8 mouse cellular contexts compared by ENCODE assay signal in genomic region chr8:94838600-94838999, GRCm38 (mm10). TPM values are rescaled to one million over a fixed set of nuclear protein-coding genes. Genes with fewer than 3 reads are reported as not detected.
DNase-seq lines count a peak whose midpoint lies in the region; ATAC-seq and TF ChIP-seq lines count a peak whose summit lies in the region.

No protein-coding gene starts in this region.

- peak overlapping the region; percentile 84 for H3K4me3 ChIP-seq in C2C12 (ENCODE audit: insufficient read depth, poor library complexity, severe bottlenecking)
- H3K4me3 ChIP-seq in hindbrain, embryonic 15.5 days = peak overlapping the region; percentile 95
- H3K4me3 ChIP-seq in megakaryocyte, embryonic 14.5 days (replicated peaks) = peak overlapping the region; percentile 98
- peak overlapping the region; percentile 96 for H3K4me3 ChIP-seq in stomach, embryonic 14.5 days (ENCODE audit: low read depth, low read length)

- H3K27me3 ChIP-seq in C2C12 (ENCODE audit: control insufficient read depth, insufficient read depth, insufficient read length) = no peaks in the 10 kb centered on the region
- no peaks in the 10 kb centered on the region for H3K27me3 ChIP-seq in hindbrain, embryonic 15.5 days
- no peaks in the 10 kb centered on the region for H3K27me3 ChIP-seq in megakaryocyte, embryonic 14.5 days (replicated peaks)
- no peaks in the 10 kb centered on the region for H3K27me3 ChIP-seq in stomach, embryonic 14.5 days (ENCODE audit: control insufficient read depth, insufficient read depth, low read length)

- intact Hi-C loops in left cerebral cortex, postnatal 25 days (cut with DNase I) = no loop called here

- no peaks in the 10 kb centered on the region for H3K36me3 ChIP-seq in C2C12 (ENCODE audit: control insufficient read depth, insufficient read depth)
- H3K36me3 ChIP-seq in hindbrain, embryonic 15.5 days = no peaks in the 10 kb centered on the region
- H3K36me3 ChIP-seq in megakaryocyte, embryonic 14.5 days (replicated peaks; ENCODE audit: low read length) = peaks cover 21% of the 10 kb centered on the region
- no peaks in the 10 kb centered on the region for H3K36me3 ChIP-seq in stomach, embryonic 14.5 days (ENCODE audit: control insufficient read depth, insufficient read depth, low read length)

- peak; percentile 83 to 84 for DNase-seq in cerebellum, postnatal 36 days
- DNase-seq in gastrocnemius, adult 8-10 months (ENCODE audit: low spot score in 2 of 2) = peak; percentile 79 to 85
- DNase-seq in left cerebral cortex, postnatal 25 days (ENCODE audit: low spot score in 2 of 2) = peak; percentile 79 to 80

- H3K79me2 ChIP-seq in C2C12 (ENCODE audit: control insufficient read depth, insufficient read depth) = peaks cover 48% of the 10 kb centered on the region

- peaks cover 18% of the 10 kb centered on the region for H3K4me1 ChIP-seq in hindbrain, embryonic 15.5 days (replicated peaks)
- H3K4me1 ChIP-seq in megakaryocyte, embryonic 14.5 days = peaks cover 21% of the 10 kb centered on the region
- peaks cover 13% of the 10 kb centered on the region; the same call in 1 of the 2 replicates for H3K4me1 ChIP-seq in stomach, embryonic 14.5 days (ENCODE audit: control insufficient read depth, insufficient read depth, low read length)

- H3ac ChIP-seq in C2C12 (ENCODE audit: control insufficient read depth, insufficient read length, low read depth) = peak overlapping the region; percentile 87

- peak overlapping the region; percentile 89 for H3K9ac ChIP-seq in hindbrain, embryonic 15.5 days
- peak overlapping the region; percentile 94 for H3K9ac ChIP-seq in stomach, embryonic 14.5 days (replicated peaks; ENCODE audit: low read depth, low read length)

- no peak for TF ChIP-seq CTCF in C2C12 (IDR thresholded peaks at IDR 0.05; ENCODE audit: control insufficient read depth, insufficient read depth, insufficient read length)

- peak overlapping the region; percentile 95 for H3K27ac ChIP-seq in hindbrain, embryonic 15.5 days (replicated peaks)
- H3K27ac ChIP-seq in stomach, embryonic 14.5 days (ENCODE audit: low read length) = peak overlapping the region; percentile 85

- 0% methylated on average over 24 of the region's 24 CpGs for WGBS in hindbrain, embryonic 15.5 days
- WGBS in stomach, embryonic 14.5 days = under 1% methylated on average over 24 of the region's 24 CpGs

- H3K79me3 ChIP-seq in C2C12 (ENCODE audit: low read depth) = peaks cover 30% of the 10 kb centered on the region

- H3K9me3 ChIP-seq in hindbrain, embryonic 15.5 days = no peaks in the 10 kb centered on the region
- no peaks in the 10 kb centered on the region for H3K9me3 ChIP-seq in megakaryocyte, embryonic 14.5 days
- no peaks in the 10 kb centered on the region for H3K9me3 ChIP-seq in stomach, embryonic 14.5 days (ENCODE audit: control insufficient read depth, low read depth, low read length)

- peak; percentile 45 for ATAC-seq in activated CD4-positive, CD25-positive, alpha-beta regulatory T cell, adult 4 months
- ATAC-seq in hindbrain, embryonic 15.5 days (ENCODE audit: low FRiP score, low read depth) = peak; percentile 49
- ATAC-seq in stomach, embryonic 14.5 days (ENCODE audit: insufficient number of reproducible peaks, insufficient read depth, low FRiP score, low read depth) = peak; percentile 62; the same call in 1 of the 2 replicates

- peak overlapping the region; percentile 80 for H3K4me2 ChIP-seq in hindbrain, embryonic 15.5 days
- H3K4me2 ChIP-seq in stomach, embryonic 14.5 days (replicated peaks; ENCODE audit: low read depth, low read length) = peak overlapping the region; percentile 69

TF ChIP-seq in C2C12, 6 proteins besides CTCF, POLR2A, EP300 and RAD21:
- no peak for TF ChIP-seq MYOG (IDR thresholded peaks at IDR 0.05; ENCODE audit: control insufficient read depth, extremely low read depth, insufficient read length)
- peak; percentile 23 for TF ChIP-seq CEBPB (IDR thresholded peaks at IDR 0.05; ENCODE audit: low read depth)
- TF ChIP-seq USF1 (IDR thresholded peaks at IDR 0.05; ENCODE audit: low read depth) = no peak

RNA-seq across cellular contexts. Expression of gene Ciapin1, which starts 0.4 kb away (rescaled TPM):
- 115 TPM for polyA plus RNA-seq in C2C12 (2012; fragmentation: generic; extraction: Trizol)
- polyA plus RNA-seq in activated CD4-positive, CD25-positive, alpha-beta regulatory T cell, adult 4 months (2017; shearing (Covaris generic)) = 100 to 1,000 TPM in 1 of 2 experiments, 10 to 100 TPM in 1; 93.7 to 120 TPM
- 10 to 100 TPM; 25.4 to 55.4 (median 29.0) TPM for total RNA-seq in gastrocnemius, adult 8-10 months (2022)
- polyA plus RNA-seq in hindbrain, embryonic 15.5 days (2015; fragmentation: Nextera tagmentation; extraction: Ambion mirVana) = 194 and 197 TPM in 2 replicates
- total RNA-seq in left cerebral cortex, postnatal 25 days (2021) = 10 to 100 TPM; 67.9 to 74.1 TPM
- polyA plus RNA-seq in megakaryocyte, embryonic 14.5 days (2012; ENCODE audit: insufficient read depth, low replicate concordance) = 404 and 666 TPM in 2 replicates
- polyA plus RNA-seq in stomach, embryonic 14.5 days (2014; fragmentation: Nextera tagmentation; extraction: Ambion mirVana) = 90.0 and 96.2 TPM in 2 replicates

RNA-seq across cellular contexts. Expression of gene Coq9, which starts 0.5 kb away (rescaled TPM):
- 44.0 TPM for polyA plus RNA-seq in C2C12 (2012; fragmentation: generic; extraction: Trizol)
- polyA plus RNA-seq in activated CD4-positive, CD25-positive, alpha-beta regulatory T cell, adult 4 months (2017; shearing (Covaris generic)) = 10 to 100 TPM; 34.1 to 40.2 TPM
- total RNA-seq in gastrocnemius, adult 8-10 months (2022) = 100 to 1,000 TPM; 372 to 412 (median 383) TPM
- polyA plus RNA-seq in hindbrain, embryonic 15.5 days (2015; fragmentation: Nextera tagmentation; extraction: Ambion mirVana) = 57.6 and 59.6 TPM in 2 replicates
- 10 to 100 TPM; 82.4 to 94.4 TPM for total RNA-seq in left cerebral cortex, postnatal 25 days (2021)
- 62.7 and 175 TPM in 2 replicates for polyA plus RNA-seq in megakaryocyte, embryonic 14.5 days (2012; ENCODE audit: insufficient read depth, low replicate concordance)
- polyA plus RNA-seq in stomach, embryonic 14.5 days (2014; fragmentation: Nextera tagmentation; extraction: Ambion mirVana) = 73.2 and 80.4 TPM in 2 replicates

RNA-seq across cellular contexts. Expression of gene Polr2c, which starts 18.6 kb away (rescaled TPM):
- 124 TPM for polyA plus RNA-seq in C2C12 (2012; fragmentation: generic; extraction: Trizol)
- 100 to 1,000 TPM in 1 of 2 experiments, 10 to 100 TPM in 1; 89.2 to 117 TPM for polyA plus RNA-seq in activated CD4-positive, CD25-positive, alpha-beta regulatory T cell, adult 4 months (2017; shearing (Covaris generic))
- total RNA-seq in gastrocnemius, adult 8-10 months (2022) = 10 to 100 TPM; 52.3 to 61.1 (median 56.1) TPM
- 111 TPM in 2 replicates for polyA plus RNA-seq in hindbrain, embryonic 15.5 days (2015; fragmentation: Nextera tagmentation; extraction: Ambion mirVana)
- total RNA-seq in left cerebral cortex, postnatal 25 days (2021) = 10 to 100 TPM; 67.4 to 76.6 TPM
- polyA plus RNA-seq in megakaryocyte, embryonic 14.5 days (2012; ENCODE audit: insufficient read depth, low replicate concordance) = 15.3 and 21.3 TPM in 2 replicates
- 150 and 159 TPM in 2 replicates for polyA plus RNA-seq in stomach, embryonic 14.5 days (2014; fragmentation: Nextera tagmentation; extraction: Ambion mirVana)

RNA-seq across cellular contexts. Expression of gene Ccl17, which starts 28.3 kb away (rescaled TPM):
- polyA plus RNA-seq in C2C12 (2012; fragmentation: generic; extraction: Trizol) = 0.55 TPM
- under 1 TPM in 1 of 2 experiments, not detected in 1; 0.69 TPM for polyA plus RNA-seq in activated CD4-positive, CD25-positive, alpha-beta regulatory T cell, adult 4 months (2017; shearing (Covaris generic))
- total RNA-seq in gastrocnemius, adult 8-10 months (2022) = under 1 TPM in 1 of 4 experiments, not detected in 3; 0.70 TPM
- 0.46 and 0.87 TPM in 2 replicates for polyA plus RNA-seq in hindbrain, embryonic 15.5 days (2015; fragmentation: Nextera tagmentation; extraction: Ambion mirVana)
- total RNA-seq in left cerebral cortex, postnatal 25 days (2021) = 1 to 10 TPM; 8.6 to 9.3 TPM
- polyA plus RNA-seq in megakaryocyte, embryonic 14.5 days (2012; ENCODE audit: insufficient read depth, low replicate concordance) = not detected in 2 replicates
- 0.56 TPM in 1 of 2 replicates, not detected in the other for polyA plus RNA-seq in stomach, embryonic 14.5 days (2014; fragmentation: Nextera tagmentation; extraction: Ambion mirVana)

RNA-seq across cellular contexts. Expression of gene Dok4, which starts 37.5 kb away (rescaled TPM):
- polyA plus RNA-seq in C2C12 (2012; fragmentation: generic; extraction: Trizol) = 6.7 TPM
- under 1 TPM; 0.17 to 0.36 TPM for polyA plus RNA-seq in activated CD4-positive, CD25-positive, alpha-beta regulatory T cell, adult 4 months (2017; shearing (Covaris generic))
- total RNA-seq in gastrocnemius, adult 8-10 months (2022) = 1 to 10 TPM; 2.5 to 4.7 (median 2.8) TPM
- polyA plus RNA-seq in hindbrain, embryonic 15.5 days (2015; fragmentation: Nextera tagmentation; extraction: Ambion mirVana) = 84.1 and 88.9 TPM in 2 replicates
- total RNA-seq in left cerebral cortex, postnatal 25 days (2021) = 10 to 100 TPM; 23.2 to 25.6 TPM
- 0.81 and 1.1 TPM in 2 replicates for polyA plus RNA-seq in megakaryocyte, embryonic 14.5 days (2012; ENCODE audit: insufficient read depth, low replicate concordance)
- 17.2 and 19.9 TPM in 2 replicates for polyA plus RNA-seq in stomach, embryonic 14.5 days (2014; fragmentation: Nextera tagmentation; extraction: Ambion mirVana)

Comparison
In these comparisons a context has a peak if more than half of its experiments do, and no peak if none do; other contexts are left out.
1. Peak in every context shown above with its lines: DNase-seq, ATAC-seq, H3K4me3 ChIP-seq and H3K27ac ChIP-seq.